Mouse (Mus musculus) heart, postnatal 14 days (tissue): ENCODE measurements around the gene Olfr573-ps1. TPM values are rescaled to one million over a fixed set of nuclear protein-coding genes. Genes with fewer than 3 reads are reported as not detected.
A peak's percentile ranks its signal among the peaks of the same experiment; 100 is the strongest.

ENCODE experiments used
- DNase-seq, 2 experiments: peaks; one replicate each; pipeline ENCODE4 v3.0.0; 2021 to 2022
- intact Hi-C: fragments of 180-260 bp; cut with DNase I; formaldehyde crosslinking; loops from one replicate; pipeline ENCODE4 v1.15.1; 2025
- long read RNA-seq, 2 experiments: library from polyadenylated mRNA; stranded (forward); transcript quantifications; one replicate each; pipeline ENCODE4 v2.0.0; 2021
- total RNA-seq, 2 experiments: library from RNA; stranded (reverse); gene quantifications; 2 replicates each; pipeline ENCODE4 v1.2.3; 2021

The Olfr573-ps1 gene
- total RNA-seq, result not detected
- long read RNA-seq, experiment 1, result 0 reads
- long read RNA-seq, experiment 2, result 0 reads

DNA sequence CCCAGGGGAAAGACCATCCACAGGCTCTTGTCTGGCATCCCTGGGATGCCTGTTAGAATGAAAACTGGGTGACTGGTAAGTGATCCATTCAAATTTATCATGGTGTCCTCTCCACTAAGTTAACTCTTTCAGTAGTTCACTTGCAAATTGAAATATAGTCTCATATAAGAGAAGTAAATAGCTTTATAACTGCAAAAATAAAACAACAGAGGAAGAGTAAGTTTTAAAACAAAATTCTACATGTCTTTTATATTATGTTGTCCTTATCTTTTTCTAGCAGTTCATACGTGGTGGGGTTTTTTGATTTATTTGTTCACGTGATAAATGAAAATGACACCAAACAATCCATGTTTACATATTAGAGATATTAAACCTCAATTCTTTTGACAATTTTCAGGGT is at the start of gene Olfr573-ps1:
Gene Olfr573-ps1 (minus strand): TSS at position 101 of the 400 bp plus-strand sequence.
- DNase-seq, result no peak
- intact Hi-C loops, result no loop called here

DNA sequence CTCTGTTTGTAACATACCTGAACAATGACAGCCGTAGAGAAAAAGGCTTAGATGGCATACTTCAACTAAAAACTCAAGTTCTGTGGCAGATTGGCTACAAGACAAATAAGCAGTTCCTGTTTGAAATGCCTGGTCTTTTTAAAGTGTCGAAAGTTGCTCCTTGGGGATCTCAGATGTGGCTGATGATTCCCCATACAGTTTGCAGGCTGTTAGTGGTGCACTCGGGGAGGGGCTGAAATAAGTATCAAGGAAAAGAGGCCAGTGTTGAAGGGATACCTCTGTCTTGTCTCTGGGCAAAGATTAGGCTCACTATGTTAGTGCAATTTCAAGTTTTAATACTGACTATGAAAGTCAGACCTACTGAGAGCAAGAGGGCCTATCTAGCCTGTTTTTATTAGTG is 46.8 kb upstream of the Olfr573-ps1 start, which contains the start of gene Olfr578:
Gene Olfr578 (minus strand): TSS at position 101 of the 400 bp plus-strand sequence.
- intact Hi-C loops, result no loop called here
- no peak for DNase-seq

DNA sequence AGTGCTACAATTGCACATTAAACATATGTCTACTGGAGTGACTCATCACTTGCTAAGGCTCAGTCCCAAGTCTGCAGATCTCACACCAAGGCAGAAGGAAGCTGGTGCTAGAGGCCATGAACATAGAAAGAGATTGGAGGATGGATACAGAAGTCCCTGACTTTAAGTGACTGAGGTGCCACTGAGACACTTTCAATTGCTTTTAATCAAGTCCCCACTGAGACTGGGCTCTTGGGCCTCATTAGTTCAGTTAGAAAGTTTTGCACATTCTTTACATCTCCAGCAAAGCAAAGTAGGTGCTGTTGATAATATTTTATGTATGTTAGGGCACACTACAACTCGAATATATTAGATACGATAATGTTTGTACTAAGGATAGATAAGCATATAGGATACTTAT is 33.5 kb upstream of the Olfr573-ps1 start, which contains the start of gene Olfr577:
Gene Olfr577 (minus strand): TSS at position 101 of the 400 bp plus-strand sequence.
- DNase-seq, result no peak
- intact Hi-C loops, result no loop called here

DNA sequence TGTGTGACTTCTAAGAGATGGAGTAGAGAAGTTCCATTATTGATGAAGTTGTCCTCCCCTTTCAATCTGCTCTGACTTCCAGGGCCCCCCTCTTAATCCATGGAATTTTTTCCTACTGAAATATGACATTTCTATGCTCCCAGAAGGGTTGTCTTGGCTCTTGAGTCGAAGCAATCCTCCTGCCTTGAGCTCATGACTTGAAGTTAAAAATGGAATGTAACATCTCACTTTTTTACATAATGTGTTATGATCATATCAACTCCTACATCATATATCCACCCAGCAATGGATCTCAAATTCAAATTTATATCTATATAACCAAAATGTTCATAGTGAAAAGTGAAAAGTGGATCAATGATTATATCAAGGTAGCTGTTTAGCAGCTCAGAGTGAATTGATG is 32.0 kb upstream of the Olfr573-ps1 start:
- DNase-seq, result no peak
- intact Hi-C loops, result no loop called here

DNA sequence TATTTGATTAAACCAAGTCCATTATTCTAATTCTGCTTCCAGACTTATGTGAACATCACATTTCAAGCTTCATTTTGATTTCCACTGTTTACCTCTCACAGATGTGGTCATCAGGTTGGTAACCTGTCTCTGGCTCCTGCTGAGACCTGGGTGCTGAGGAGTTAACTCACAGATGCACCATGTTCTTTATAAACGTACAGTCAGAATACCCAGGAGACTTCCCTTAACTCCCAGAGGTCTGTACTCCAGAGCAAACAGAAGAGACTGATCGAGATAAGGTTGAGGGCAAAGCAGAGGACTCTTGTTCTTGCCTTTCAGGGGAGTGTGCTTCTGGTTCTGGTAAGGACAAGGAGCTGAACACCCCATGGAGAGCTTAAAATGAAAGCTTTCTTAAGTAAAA is 20.0 kb upstream of the Olfr573-ps1 start, which contains the start of gene Olfr576:
Gene Olfr576 (plus strand): TSS at position 301 of the 400 bp plus-strand sequence.
- no peak for DNase-seq
- intact Hi-C loops, result no loop called here

DNA sequence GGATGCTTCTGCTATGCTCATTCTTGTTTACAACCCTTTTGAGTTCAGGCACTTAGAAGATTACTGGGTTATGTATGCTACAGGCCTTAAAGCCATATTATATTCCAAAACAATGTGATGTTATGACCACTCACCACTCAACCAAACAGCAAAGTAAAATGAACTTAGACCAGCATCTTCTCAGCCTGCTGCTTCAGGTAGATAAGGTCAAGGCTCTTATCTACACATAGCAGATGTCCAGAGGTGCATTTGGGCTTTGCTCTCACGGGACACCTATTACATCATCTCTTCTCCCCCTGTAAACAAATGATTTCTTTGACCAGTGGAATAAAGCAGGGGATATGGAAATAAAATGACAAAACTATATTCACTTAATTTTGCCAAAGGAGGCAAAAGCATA is 16.2 kb upstream of the Olfr573-ps1 start, which contains the start of gene Olfr575:
Gene Olfr575 (minus strand): TSS at position 183 of the 400 bp plus-strand sequence.
- intact Hi-C loops, result no loop called here
- DNase-seq, result no peak

DNA sequence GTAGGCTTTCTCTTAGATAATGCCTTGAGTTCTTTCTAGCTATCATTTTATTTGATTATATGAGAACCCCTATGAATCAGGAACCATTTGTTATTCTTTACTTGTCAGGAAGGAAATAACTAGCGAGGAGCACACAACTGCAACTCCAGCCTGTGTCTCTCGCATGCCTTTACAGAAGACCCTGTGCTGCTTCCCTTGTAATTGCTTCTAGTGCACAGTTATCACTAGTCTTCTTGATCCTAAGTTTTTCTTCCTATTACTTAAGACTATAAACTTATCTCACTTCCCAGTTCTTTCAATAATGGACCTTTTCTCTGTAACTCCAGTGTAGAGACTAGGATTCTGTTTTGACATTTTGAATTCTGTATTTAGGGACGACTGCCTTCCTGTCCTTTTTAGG is 15.8 kb upstream of the Olfr573-ps1 start:
- no peak for DNase-seq
- intact Hi-C loops, result no loop called here

DNA sequence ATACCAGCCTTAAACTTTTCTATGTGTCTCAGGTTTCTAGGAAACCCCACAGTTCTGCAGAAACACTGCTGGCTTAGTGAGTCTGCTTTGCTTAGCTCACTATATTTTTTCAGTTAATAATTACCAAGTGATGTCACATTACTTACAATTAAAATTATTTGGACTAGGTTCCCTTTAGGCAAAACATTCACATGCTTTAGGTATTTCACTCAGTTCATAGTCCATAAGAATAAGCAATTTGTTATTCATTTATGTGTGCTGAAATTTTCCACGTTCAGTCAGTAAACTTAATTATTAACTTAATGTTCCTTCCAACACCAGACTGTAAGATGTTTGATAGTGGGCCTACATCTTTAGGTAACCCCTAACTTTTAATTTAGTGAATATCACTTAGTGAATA is 8.4 kb upstream of the Olfr573-ps1 start:
- intact Hi-C loops, result no loop called here
- no peak for DNase-seq

DNA sequence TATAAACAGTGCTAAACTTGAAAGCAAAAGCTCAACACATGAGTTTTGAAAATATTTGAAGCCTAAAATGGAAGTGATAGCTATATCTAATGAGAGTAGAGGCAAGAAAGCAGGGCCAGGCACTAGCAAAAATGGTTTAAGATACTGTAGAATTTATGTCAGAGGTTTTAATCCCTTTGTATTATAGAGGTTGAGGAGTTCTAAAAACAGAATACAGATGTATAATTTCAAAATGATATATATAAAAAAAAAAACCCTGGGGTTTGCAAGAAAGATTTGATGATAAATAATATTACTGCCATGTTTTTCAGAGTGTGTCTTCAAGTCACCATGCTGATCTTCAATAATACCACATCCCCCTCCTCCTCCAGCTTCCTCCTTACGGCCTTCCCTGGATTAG is 5.8 kb upstream of the Olfr573-ps1 start, which contains the start of gene Olfr574:
Gene Olfr574 (plus strand): TSS at position 301 of the 400 bp plus-strand sequence.
- intact Hi-C loops, result no loop called here
- DNase-seq, result no peak

DNA sequence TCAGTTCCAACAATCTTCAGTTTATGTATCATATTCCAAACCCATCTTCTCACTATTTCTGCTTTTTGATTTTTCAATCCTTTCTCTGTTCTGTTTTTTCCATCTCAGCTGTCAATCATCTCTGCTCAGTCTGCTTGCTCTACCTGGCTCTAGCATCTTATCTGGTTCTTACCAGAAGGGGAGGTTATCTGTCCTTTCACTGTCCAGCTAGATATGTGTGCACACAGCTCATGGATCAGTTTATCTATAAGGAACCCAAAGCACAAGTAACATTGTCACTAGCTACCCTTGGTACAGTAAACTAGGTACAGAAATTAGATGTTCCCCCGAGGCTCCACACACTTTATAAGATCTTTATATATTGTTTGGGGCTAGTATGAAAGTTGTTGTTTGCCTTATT is 1.0 kb upstream of the Olfr573-ps1 start:
- intact Hi-C loops, result no loop called here
- DNase-seq, result no peak

DNA sequence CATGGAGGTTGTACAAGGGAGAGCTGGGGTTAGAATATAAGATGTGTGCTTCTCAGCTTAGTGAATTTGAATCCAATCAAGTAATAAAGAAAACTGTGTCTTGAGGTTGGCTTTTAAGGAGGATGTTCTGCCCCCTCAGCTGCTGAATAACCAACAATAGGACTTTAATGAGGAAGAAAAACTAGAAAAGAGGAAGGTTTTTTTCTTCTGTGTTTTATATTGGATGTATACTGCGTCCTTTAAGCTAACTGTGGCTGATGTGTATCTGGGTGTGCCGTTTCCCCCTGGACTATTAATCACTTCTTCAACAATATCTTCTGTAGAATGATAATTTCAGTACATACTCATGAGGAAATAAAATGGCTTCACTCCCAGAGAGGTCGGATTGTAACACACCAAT is 15.3 kb downstream of the Olfr573-ps1 start:
- DNase-seq, result no peak
- intact Hi-C loops, result loop anchor here (10.0 kb wide), 1 partner anchor 232 kb away; the partner anchor contains the start of gene Olfr557

DNA sequence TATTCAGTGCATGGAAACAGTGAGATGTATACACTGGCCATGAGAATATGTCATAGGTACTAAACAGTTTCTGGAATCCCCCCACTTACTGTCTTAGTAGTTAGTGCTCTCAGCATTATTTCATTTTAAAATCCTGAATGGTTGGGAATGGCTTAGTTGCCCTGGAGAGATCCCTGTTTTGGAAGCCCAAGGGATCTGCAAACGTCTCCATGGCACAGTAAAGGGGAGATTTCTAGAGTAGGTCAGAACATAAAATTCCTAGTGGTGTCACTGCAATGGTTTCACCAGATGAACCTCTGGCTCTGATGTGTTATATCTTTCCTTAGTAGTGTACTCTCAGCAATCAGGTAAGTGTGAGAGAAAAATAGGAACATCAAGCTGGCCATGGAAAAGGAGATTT is 18.3 kb downstream of the Olfr573-ps1 start, which contains the start of gene Olfr572:
Gene Olfr572 (plus strand): TSS at position 301 of the 400 bp plus-strand sequence.
- intact Hi-C loops, result loop anchor here (10.0 kb wide), 1 partner anchor 229 kb away; the partner anchor contains the start of gene Olfr557

DNA sequence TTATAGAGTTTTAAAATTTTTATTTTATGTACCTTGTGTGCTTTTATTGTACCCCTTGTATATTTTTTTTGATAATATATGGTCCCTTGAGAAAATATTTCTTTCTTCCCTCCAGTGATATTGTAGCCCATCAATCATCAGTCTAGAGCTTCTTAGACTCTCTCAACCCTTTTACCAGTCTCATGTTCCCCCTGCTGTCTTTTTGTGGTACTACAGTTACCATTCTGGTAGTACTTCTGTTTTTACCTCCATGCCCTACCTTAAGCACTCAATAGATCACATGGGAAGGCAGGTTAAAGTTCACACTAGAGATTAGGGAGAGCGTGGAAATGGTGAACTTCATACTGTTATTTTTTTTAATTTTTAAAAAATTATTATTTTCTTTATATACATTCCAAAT is 22.7 kb downstream of the Olfr573-ps1 start:
- peak in 1 of 2 experiments; percentile 48 for DNase-seq
- intact Hi-C loops, result loop anchor here (2.0 to 10.0 kb wide), 3 partner anchors 225 to 407 kb away; partner anchors contain the start of genes Olfr556 and Olfr557

More for the DNA sequence above, 18.3 kb downstream of the Olfr573-ps1 start, which contains the start of gene Olfr572:
- DNase-seq, result no peak

DNA sequence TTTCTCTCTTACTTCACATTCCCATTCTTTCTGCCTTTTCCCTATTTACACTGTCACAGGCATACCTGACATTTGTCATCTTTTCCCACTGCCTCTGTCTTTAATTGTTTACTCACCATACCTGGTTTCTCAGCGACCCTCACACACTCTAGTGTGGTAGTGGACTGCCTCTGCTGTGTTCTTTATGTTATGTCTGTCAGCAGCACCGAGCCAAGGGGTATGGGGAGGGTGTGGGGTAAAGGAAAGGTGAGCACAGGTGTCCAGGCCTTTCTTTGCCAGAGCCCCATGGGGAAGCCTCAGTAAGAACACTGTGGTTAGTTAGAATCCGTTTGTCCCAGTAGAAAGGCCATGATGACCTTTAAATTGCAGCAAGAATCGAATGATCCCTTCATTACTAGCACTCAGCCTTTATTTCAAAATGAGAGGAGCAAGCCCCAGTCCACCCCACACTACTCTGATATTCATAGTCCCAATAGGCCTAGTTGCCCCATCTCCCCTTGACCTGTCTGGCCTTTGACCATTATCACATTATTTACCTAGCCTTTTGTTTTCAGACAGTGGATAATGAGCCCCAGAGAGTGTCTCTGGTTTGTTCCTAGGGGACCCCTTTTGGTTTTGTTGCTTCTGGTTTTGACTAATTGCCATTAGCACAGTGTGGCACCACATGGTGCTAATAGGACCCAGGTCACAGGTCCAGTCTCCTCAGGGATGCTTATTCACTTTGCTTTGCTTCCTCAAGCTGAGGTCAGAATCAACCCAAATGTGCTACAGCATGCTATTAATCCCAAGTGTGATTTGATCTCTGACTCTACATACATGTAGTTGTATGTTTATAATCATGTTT is 25.1 kb downstream of the Olfr573-ps1 start, which contains the start of gene Olfr571:
Gene Olfr571 (minus strand): TSS at position 505 of the 844 bp plus-strand sequence.
- intact Hi-C loops, result no loop called here
- DNase-seq, result no peak

DNA sequence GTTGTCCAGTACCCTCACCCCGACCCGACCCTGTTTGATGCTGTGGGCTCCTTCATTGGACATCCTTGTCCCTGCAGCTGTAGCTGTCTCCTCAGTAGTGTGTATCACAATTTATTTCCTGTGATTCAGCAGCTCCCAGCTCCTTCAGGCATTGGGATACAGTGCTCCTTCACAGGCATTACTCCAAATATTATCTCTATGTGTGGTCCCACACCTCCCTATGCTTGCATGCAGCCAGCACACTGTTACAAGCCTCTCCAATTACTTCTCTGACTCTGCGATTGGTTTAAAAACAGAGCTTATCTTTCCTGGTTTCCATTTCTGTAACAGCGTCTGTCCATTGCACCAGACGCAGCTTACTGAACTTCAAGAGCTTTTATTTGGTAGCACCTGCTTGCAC is 26.0 kb downstream of the Olfr573-ps1 start:
- intact Hi-C loops, result no loop called here
- no peak for DNase-seq

DNA sequence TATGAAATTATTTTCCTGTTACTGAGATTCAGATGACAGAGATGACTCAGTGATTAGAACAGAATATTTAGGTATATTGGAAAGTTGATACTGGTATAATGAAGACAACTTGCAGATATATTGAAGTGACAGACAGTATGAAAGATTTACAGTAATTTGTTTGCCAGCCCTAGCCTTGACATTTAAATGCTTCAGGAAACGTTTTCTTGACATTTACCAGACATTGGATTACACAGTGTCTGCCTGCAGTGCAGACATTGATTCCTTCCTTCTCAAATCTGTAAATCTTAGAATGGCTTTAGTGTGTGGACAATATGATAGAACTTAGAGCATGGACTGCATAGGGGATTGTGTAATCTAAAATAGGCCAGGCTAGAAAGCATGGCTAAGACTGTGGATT is 27.1 kb downstream of the Olfr573-ps1 start:
- intact Hi-C loops, result no loop called here

More for the DNA sequence above, 27.1 kb downstream of the Olfr573-ps1 start:
- no peak for DNase-seq

Other genes starting within 250 kb of the Olfr573-ps1 start
- not detected for gene Olfr557, start 246.7 kb downstream of the Olfr573-ps1 start, total RNA-seq
- gene Olfr558, start 240.4 kb downstream of the Olfr573-ps1 start, total RNA-seq, result 1 to 10 TPM; 4.8 to 5.1 TPM
- not detected for gene Olfr33, start 223.5 kb downstream of the Olfr573-ps1 start, total RNA-seq
- gene Olfr559, start 215.1 kb downstream of the Olfr573-ps1 start, total RNA-seq, result not detected
- gene Olfr560, start 183.2 kb downstream of the Olfr573-ps1 start, total RNA-seq, result under 1 TPM in 1 of 2 experiments, not detected in 1; 0.32 TPM
- 1 to 10 TPM; 1.6 to 2.1 TPM for gene Olfr78, start 183.1 kb downstream of the Olfr573-ps1 start, total RNA-seq
- not detected for gene Olfr561, start 171.4 kb downstream of the Olfr573-ps1 start, total RNA-seq
- not detected for gene Olfr564, start 139.1 kb downstream of the Olfr573-ps1 start, total RNA-seq
- not detected for gene Olfr566, start 83.8 kb downstream of the Olfr573-ps1 start, total RNA-seq
- not detected for gene Olfr568, start 65.5 kb downstream of the Olfr573-ps1 start, total RNA-seq
- gene Olfr569, start 51.7 kb downstream of the Olfr573-ps1 start, total RNA-seq, result not detected
- gene Olfr570, start 48.0 kb downstream of the Olfr573-ps1 start, total RNA-seq, result not detected
- not detected for gene Olfr571, start 25.0 kb downstream of the Olfr573-ps1 start, total RNA-seq
- not detected for gene Olfr572, start 18.2 kb downstream of the Olfr573-ps1 start, total RNA-seq
- not detected for gene Olfr574, start 5.9 kb upstream of the Olfr573-ps1 start, total RNA-seq
- not detected for gene Olfr575, start 16.2 kb upstream of the Olfr573-ps1 start, total RNA-seq
- not detected for gene Olfr576, start 20.1 kb upstream of the Olfr573-ps1 start, total RNA-seq
- not detected for gene Olfr577, start 33.4 kb upstream of the Olfr573-ps1 start, total RNA-seq
- gene Olfr578, start 46.7 kb upstream of the Olfr573-ps1 start, total RNA-seq, result not detected
- not detected for gene Olfr582, start 95.4 kb upstream of the Olfr573-ps1 start, total RNA-seq
- gene Olfr583, start 108.7 kb upstream of the Olfr573-ps1 start, total RNA-seq, result not detected
- not detected for gene Olfr584, start 139.3 kb upstream of the Olfr573-ps1 start, total RNA-seq
- gene Olfr585, start 155.1 kb upstream of the Olfr573-ps1 start, total RNA-seq, result not detected
- gene Olfr586, start 183.1 kb upstream of the Olfr573-ps1 start, total RNA-seq, result not detected
- gene Olfr588-ps1, start 198.3 kb upstream of the Olfr573-ps1 start, total RNA-seq, result not detected
- not detected for gene Olfr589, start 213.8 kb upstream of the Olfr573-ps1 start, total RNA-seq
- not detected for gene Olfr591, start 235.8 kb upstream of the Olfr573-ps1 start, total RNA-seq
- gene Olfr592, start 242.2 kb upstream of the Olfr573-ps1 start, total RNA-seq, result not detected